Mouse (Mus musculus) erythroblast, embryonic 14.5 days (primary cell): ENCODE data around the gene Ahdc1. TPM values are rescaled to one million over a fixed set of nuclear protein-coding genes. Genes with fewer than 3 reads are reported as not detected.
"Not testable (repeated sequence)": the region's sequence is repeated elsewhere in the genome, so short reads cannot be mapped to it uniquely, and the experiment has no call there.

Experiments used
- H3K27me3 ChIP-seq: 2 replicates; pipeline ENCODE4 v1.6.1; 2012; ENCODE audit warnings: inconsistent platforms; ENCODE audit not compliant: control insufficient read depth
- H3K36me3 ChIP-seq: 2 replicates; pipeline ENCODE4 v1.6.1; 2012; ENCODE audit warnings: mild to moderate bottlenecking, inconsistent platforms; ENCODE audit not compliant: control insufficient read depth
- H3K4me1 ChIP-seq: 2 replicates; pipeline ENCODE4 v1.6.1; 2012; ENCODE audit warnings: inconsistent platforms; ENCODE audit not compliant: control insufficient read depth
- H3K4me3 ChIP-seq: replicated peaks from 2 replicates; pipeline ENCODE3; 2012; ENCODE audit warnings: moderate library complexity, mild to moderate bottlenecking, inconsistent platforms
- H3K9me3 ChIP-seq: 2 replicates; pipeline ENCODE4 v1.6.1; 2012; ENCODE audit warnings: low read length, inconsistent platforms, mixed read lengths; ENCODE audit not compliant: control insufficient read depth
- GATA1 ChIP-seq: IDR thresholded peaks from 2 replicates; pipeline ENCODE4 v1.6.1; 2012; ENCODE audit warnings: low read length, inconsistent platforms, mixed read lengths
- TAL1 ChIP-seq: IDR thresholded peaks from 3 replicates; pipeline ENCODE4 v1.6.1; 2012; ENCODE audit warnings: low read length, inconsistent platforms, mixed read lengths
- polyA plus RNA-seq: library from polyadenylated mRNA; stranded (reverse); fragments of >175 nt; gene quantifications from 2 replicates; pipeline ENCODE4 v1.2.3, GENCODE M21; 2012

Gene Ahdc1
- polyA plus RNA-seq, 1 experiment: 0.08 TPM

DNA sequence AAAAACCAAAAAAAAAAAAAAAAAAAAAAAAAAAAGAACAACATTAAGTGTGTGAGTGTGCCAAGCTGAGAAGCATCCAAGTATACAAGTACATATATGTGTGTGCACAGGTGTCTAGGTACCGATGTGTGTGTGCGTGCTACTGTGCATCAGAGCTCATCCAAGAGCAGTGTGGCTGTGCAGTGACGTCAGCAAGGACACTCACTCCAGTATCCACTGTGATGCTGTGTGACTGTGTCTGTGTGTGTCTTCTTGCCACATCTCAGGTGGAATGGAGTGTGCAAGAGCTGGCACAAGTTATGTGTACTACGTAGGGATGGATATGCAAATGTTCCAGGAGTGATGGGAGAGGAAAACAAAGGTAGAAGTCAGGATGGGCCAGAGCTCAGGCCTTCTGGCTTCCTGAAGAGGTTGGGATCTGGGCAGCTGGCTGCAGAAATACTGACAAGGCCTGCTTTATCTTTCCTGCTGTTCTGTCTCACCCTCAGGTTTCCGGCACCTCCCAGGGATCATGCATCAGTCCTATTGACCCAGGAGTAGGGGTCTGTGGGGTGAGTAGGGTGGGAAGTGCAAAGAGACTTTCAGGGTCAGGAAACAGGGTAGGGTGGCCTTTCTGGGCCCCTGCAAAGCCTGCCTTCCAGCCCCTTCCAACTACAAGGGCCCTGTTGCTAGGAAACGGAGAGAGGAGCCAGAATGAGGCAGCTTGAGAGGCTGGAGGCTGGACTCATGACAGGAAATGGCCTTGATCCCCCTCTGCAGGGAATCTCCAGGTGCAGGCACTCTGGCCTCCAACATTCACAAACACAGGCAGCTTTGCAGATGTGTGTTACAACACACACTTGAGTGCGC, 27.2 kb upstream of the Ahdc1 start:
- no peak for TF ChIP-seq GATA1
- no peak for TF ChIP-seq TAL1
- Histone ChIP-seq H3K9me3 (no peaks in the 10 kb centered on the region), H3K4me1 (no peaks in the 10 kb centered on the region), H3K36me3 (no peaks in the 10 kb centered on the region), H3K27me3 (peaks cover 3% of the 10 kb centered on the region), H3K4me3 (no peak overlapping the region)

DNA sequence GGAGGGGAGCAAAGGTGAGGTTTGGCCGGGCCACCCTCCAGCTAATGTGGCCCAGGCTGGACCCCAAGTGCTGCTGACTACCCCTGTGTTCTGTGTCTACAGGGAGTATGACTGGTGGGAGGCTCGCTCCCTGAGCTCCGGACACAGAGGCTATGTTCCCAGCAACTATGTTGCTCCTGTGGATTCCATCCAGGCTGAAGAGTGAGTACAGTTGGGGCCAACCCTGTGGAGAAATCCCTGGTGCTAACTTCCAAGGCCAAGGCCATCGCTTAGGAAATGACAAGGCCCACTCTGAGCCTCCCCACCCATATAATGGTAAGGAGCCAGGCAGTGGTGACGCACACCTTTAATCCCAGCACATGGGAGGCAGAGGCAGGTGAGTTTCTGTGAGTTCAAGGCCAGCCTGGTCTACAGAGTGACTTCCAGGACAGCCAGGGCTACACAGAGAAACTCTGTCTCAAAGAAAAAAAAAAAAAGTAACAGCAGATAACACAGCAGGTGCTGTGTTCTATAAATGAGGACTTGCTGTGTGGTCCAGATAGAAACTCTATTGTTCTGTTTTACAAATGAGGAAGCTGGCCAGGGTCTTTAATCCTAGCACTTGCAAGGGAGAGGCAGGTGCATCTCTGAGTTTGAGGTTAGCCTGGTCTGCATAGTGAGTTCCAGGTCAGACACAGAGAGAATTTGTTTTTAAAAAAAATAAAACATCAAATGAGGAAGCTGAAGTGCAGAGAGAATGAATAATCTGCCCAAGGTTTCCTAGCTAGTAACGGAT, 22.3 kb upstream of the Ahdc1 start:
- TF ChIP-seq GATA1 (no peak), TAL1 (no peak)
- no peaks in the 10 kb centered on the region for H3K36me3 ChIP-seq
- peaks cover 3% of the 10 kb centered on the region for H3K27me3 ChIP-seq
- H3K4me3 ChIP-seq: no peak overlapping the region
- no peaks in the 10 kb centered on the region for H3K9me3 ChIP-seq
- H3K4me1 ChIP-seq: no peaks in the 10 kb centered on the region

DNA sequence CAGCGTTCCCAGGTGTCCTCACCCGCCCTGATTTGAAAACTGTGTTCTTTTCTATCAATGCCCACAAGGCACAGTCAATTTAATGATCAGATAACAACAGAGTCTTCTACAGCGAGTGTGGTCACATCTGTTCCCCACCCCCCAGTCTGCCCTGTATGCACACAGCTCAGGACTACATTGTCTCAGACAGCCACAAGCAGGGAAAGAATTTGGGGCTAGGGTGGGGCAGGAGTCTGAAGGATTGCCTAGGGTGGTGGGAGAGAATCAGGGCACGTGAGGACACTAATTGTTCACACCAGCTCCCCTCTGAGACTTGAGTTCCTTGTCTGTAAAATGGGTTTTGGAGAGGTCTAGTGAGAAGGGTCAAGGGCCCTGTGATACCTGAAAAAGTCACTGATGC, 17.5 kb upstream of the Ahdc1 start:
- Histone ChIP-seq H3K27me3 (no peaks in the 10 kb centered on the region), H3K36me3 (no peaks in the 10 kb centered on the region), H3K9me3 (no peaks in the 10 kb centered on the region), H3K4me3 (no peak overlapping the region), H3K4me1 (no peaks in the 10 kb centered on the region)
- TF ChIP-seq TAL1: no peak
- TF ChIP-seq GATA1: no peak

DNA sequence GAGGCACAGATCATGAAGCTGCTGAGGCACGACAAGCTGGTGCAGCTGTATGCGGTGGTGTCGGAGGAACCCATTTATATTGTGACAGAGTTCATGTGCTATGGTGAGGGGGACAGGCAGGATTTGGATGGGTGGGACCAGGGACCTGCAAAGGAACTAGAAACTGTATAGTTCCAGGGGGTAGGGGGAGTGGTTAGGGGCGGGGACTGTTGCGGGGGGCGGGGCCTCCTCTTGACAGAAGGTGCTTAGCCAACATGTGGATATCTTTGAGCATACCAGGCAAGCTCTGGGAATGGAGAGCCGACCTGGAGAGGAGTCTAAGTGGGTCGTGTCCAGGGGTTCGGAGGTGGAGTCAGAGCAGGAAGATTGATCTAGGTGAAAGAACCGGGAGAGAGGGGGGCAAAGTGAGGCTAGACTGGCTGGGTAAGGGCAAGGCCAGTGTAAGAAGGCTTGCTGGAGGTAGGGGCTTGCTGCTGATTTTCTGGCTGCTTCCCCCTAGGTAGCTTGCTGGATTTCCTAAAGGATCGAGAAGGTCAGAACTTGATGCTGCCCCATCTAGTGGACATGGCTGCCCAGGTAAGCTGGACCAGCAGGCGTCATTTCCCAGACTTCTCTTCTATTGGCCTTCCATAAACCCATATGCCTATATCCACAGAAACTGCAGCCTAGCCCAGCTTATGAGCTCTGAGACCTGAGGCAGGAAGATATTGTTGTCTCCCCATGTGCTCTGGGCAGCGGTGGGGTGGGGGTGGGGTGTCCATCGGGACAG, 13.4 kb upstream of the Ahdc1 start:
- Histone ChIP-seq H3K36me3 (no peaks in the 10 kb centered on the region), H3K9me3 (no peaks in the 10 kb centered on the region), H3K4me3 (no peak overlapping the region), H3K27me3 (no peaks in the 10 kb centered on the region), H3K4me1 (no peaks in the 10 kb centered on the region)
- TF ChIP-seq TAL1 (no peak), GATA1 (no peak)

DNA sequence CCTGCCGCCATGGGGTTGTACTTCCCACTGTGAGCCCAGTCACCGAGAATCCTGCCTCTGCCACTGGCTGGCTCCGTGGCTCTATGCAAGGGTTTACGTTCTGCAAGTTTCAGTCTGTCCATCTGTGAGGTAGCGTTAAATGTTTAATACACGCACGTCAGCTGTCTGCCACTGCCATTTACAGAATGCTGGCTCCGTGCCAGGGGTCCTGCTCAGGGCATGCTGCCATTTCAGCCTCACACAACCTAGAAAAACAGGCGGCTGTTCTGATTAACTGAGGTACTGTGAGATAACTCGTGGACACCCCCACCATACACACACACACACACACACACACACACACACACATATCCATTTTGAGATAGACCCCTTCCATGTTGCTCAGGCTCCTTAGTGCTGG, 8.2 kb upstream of the Ahdc1 start:
- Histone ChIP-seq H3K27me3 (peaks cover 4% of the 10 kb centered on the region), H3K36me3 (no peaks in the 10 kb centered on the region), H3K9me3 (no peaks in the 10 kb centered on the region), H3K4me3 (no peak overlapping the region), H3K4me1 (peaks cover 8% of the 10 kb centered on the region)
- no peak for TF ChIP-seq GATA1
- TF ChIP-seq TAL1: no peak

DNA sequence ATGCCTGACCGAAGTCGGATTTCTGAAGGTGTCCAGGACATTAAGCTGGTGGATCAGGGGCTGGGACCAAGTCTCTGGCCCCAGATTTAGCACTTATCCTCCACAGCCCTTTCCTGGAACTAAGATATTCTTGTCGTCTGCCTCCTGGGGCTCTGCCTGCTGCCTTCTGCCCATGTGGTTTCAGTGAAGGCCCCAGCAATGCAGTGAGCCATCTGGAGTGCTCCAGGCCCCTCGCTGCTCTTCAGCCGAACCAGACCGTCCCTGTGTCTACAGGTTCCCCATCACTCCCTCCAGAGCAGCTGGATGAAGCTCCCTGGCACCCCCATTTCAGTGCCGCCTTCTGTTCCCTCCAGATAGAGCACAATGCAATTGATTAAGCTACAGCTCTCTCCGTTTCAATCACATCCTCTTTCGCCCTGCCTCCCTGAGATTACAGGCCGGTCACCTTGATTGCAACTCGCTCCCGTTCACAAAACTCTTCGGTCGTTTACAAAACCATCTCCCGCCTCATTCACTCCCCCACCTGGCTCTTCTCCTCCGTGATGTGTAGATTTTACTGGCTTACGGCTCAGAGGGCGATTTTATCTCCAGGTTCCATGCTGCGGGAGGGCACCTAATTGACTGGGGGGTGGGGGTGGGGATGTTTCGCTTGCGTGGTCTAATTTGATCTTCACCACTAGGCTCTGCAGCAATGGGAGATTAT, 7.6 kb upstream of the Ahdc1 start:
- Histone ChIP-seq H3K36me3 (no peaks in the 10 kb centered on the region), H3K27me3 (peaks cover 4% of the 10 kb centered on the region), H3K4me3 (no peak overlapping the region), H3K4me1 (peaks cover 13% of the 10 kb centered on the region), H3K9me3 (no peaks in the 10 kb centered on the region)
- TF ChIP-seq TAL1: no peak
- TF ChIP-seq GATA1: no peak

DNA sequence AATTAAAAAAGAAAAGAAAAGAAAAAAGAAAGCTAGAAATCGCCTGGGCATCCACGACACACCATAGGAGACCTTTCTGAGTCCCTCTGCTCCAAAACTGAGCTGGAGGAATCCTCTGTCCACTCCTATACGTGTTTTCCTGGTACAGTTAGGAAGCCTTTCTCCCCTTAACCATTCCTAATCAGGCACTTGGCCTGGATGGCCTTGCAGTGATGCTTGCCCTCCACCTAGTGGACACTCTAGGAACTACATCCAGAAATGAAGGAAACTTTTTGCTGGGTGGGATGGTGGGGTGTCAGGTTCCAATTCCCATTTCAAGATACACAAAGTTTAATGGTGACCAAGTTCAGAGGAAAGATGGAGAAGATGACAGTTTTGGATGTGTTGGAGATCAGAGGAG, 5.8 kb upstream of the Ahdc1 start:
- TF ChIP-seq GATA1: no peak
- TF ChIP-seq TAL1: no peak
- no peak overlapping the region for H3K4me3 ChIP-seq
- peaks cover 17% of the 10 kb centered on the region for H3K27me3 ChIP-seq
- H3K36me3 ChIP-seq: no peaks in the 10 kb centered on the region
- H3K9me3 ChIP-seq: no peaks in the 10 kb centered on the region
- peaks cover 18% of the 10 kb centered on the region for H3K4me1 ChIP-seq

DNA sequence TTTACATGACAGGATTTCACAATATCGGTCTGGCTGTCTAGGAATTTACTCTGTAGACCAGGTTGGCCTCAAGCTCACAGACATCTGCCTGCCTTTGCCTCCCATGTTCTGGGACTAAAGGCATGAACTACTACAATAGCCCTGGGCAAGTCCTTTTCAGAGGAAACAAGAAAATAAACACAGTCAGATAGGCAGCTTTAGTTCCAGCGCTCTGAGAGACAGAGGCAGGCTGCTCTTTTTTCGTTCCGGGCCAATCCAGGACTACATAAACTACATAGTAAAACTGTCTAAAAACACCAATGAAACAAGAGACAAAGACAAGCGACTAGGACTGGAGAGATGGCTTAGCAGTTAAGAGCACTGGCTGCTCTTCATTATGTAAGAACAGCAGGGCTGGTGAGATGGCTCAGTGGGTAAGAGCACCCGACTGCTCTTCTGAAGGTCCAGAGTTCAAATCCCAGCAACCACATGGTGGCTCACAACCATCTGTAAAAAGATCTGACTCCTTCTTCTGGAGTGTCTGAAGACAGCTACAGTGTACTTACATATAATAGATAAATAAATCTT, 5.1 kb upstream of the Ahdc1 start:
- Histone ChIP-seq H3K27me3 (peaks cover 24% of the 10 kb centered on the region), H3K4me1 (peaks cover 24% of the 10 kb centered on the region)
- not testable (repeated sequence) for H3K4me3 ChIP-seq, H3K36me3 ChIP-seq, H3K9me3 ChIP-seq
